Mouse (Mus musculus) brain, embryonic 14.5 days (tissue): Measurements from ENCODE around the gene Capn2.

Source experiments
- CTCF ChIP-seq: fragments of 200-500 bp; IDR thresholded peaks from 2 replicates; pipeline ENCODE4 v1.5.1; 2012; ENCODE audit warnings: inconsistent platforms, mild to moderate bottlenecking, moderate library complexity, borderline replicate concordance; ENCODE audit not compliant: insufficient read depth, insufficient read length; ENCODE audit errors: extremely low read depth
- POLR2A ChIP-seq: fragments of 200-500 bp; IDR thresholded peaks from 2 replicates; pipeline ENCODE4 v1.6.1; 2012; ENCODE audit warnings: mild to moderate bottlenecking, inconsistent platforms, borderline replicate concordance; ENCODE audit not compliant: poor library complexity, insufficient read depth, insufficient read length, severe bottlenecking; ENCODE audit errors: extremely low read depth

DNA sequence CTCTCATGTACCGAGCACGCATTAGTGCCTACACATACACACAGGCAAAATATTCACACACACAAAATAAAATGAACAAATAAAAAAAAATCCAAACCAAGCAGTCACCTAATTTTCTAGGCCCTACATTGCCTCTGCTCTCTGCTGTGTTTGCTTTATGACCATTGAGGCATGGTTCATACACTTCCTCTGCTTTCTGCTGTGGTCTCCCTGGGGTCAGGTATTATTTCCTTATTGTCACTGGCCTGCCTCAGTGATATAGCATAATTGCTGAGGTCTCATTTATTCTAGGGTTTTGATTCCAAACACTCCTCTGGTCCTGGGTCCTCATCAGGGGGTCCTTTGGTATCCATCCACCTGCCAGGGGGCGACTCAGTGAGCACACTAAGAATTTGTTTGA lies 8.2 kb upstream of the Capn2 start:
- TF ChIP-seq CTCF (no peak), POLR2A (no peak)
